Comparison of ENCODE assay signal across 11 mouse cellular contexts in genomic region chr9:65154692-65155455, GRCm38 (mm10). TPM values are rescaled to one million over a fixed set of nuclear protein-coding genes. Genes with fewer than 3 reads are reported as not detected.
DNase-seq lines count a peak whose midpoint lies in the region; ATAC-seq lines count a peak whose summit lies in the region.
"Had no signal": no experiment of that assay in that cellular context is flagged by ENCODE, and none has a peak within 500 bp of the region (broad histone marks: within the 10 kb centered on the region; RNA-seq: fewer than 3 reads in every experiment).

No protein-coding gene starts in this region.

- ATAC-seq in forebrain, embryonic 11.5 days (replicated peaks; ENCODE audit: low FRiP score): no peak
- ATAC-seq in forebrain, embryonic 15.5 days (replicated peaks): no peak

- no peak overlapping the region for H3K4me3 ChIP-seq in forebrain, embryonic 11.5 days (ENCODE audit: low read depth, low read length)
- H3K4me3 ChIP-seq in forebrain, embryonic 15.5 days: no peak overlapping the region

- H3K9ac ChIP-seq in forebrain, embryonic 11.5 days (ENCODE audit: low read length): peak overlapping the region; percentile 1; the same call in 1 of the 2 replicates
- no peak overlapping the region for H3K9ac ChIP-seq in forebrain, embryonic 15.5 days (replicated peaks)

- H3K27me3 ChIP-seq in forebrain, embryonic 11.5 days (ENCODE audit: control insufficient read depth, insufficient read depth, low read length): no peaks in the 10 kb centered on the region
- no peaks in the 10 kb centered on the region for H3K27me3 ChIP-seq in forebrain, embryonic 15.5 days

- peaks cover 6% of the 10 kb centered on the region; the same call in 1 of the 2 replicates for H3K36me3 ChIP-seq in forebrain, embryonic 11.5 days (ENCODE audit: control insufficient read depth, insufficient read depth, low read length)
- no peaks in the 10 kb centered on the region for H3K36me3 ChIP-seq in forebrain, embryonic 15.5 days

- H3K4me2 ChIP-seq in forebrain, embryonic 11.5 days (ENCODE audit: low read depth, low read length, severe bottlenecking): no peak overlapping the region
- no peak overlapping the region for H3K4me2 ChIP-seq in forebrain, embryonic 15.5 days (replicated peaks)

- peak overlapping the region; percentile 8; the same call in 1 of the 2 replicates for H3K27ac ChIP-seq in forebrain, embryonic 11.5 days (ENCODE audit: low read depth, low read length)
- H3K27ac ChIP-seq in forebrain, embryonic 15.5 days (replicated peaks): no peak overlapping the region

- no peaks in the 10 kb centered on the region for H3K9me3 ChIP-seq in forebrain, embryonic 11.5 days (ENCODE audit: control insufficient read depth, low read length)
- H3K9me3 ChIP-seq in forebrain, embryonic 15.5 days: no peaks in the 10 kb centered on the region

- no peak for DNase-seq in forebrain, embryonic 11.5 days (ENCODE audit: low spot score)
- DNase-seq in testis, postnatal 14 days (ENCODE audit: low spot score): peak; percentile 36
- DNase-seq in testis, postnatal 10 days (ENCODE audit: low spot score): no peak
- peak; percentile 38 for DNase-seq in kidney, postnatal 14 days
- peak; percentile 83 for DNase-seq in yolk sac, embryonic 10.5 days (ENCODE audit: low spot score)
- DNase-seq in right cerebral cortex, postnatal 25 days: no peak
- no peak for DNase-seq in lung, postnatal 10 days
- DNase-seq: gastrocnemius, postnatal 14 days; lung, adult 2 months had no signal

- 73% methylated on average over 9 of the region's 9 CpGs for WGBS in forebrain, embryonic 11.5 days
- 79% methylated on average over 9 of the region's 9 CpGs for WGBS in forebrain, embryonic 15.5 days

- peaks cover 52% of the 10 kb centered on the region for H3K4me1 ChIP-seq in forebrain, embryonic 11.5 days (replicated peaks; ENCODE audit: control insufficient read depth, insufficient read depth, low read length)
- peaks cover 41% of the 10 kb centered on the region for H3K4me1 ChIP-seq in forebrain, embryonic 15.5 days

RNA-seq across cellular contexts. Expression of gene Igdcc3, which starts 13.9 kb away (rescaled TPM):
- 81.2 and 83.8 TPM in 2 replicates for polyA plus RNA-seq in forebrain, embryonic 11.5 days (2014; fragmentation: Nextera tagmentation; extraction: Ambion mirVana)
- polyA plus RNA-seq in forebrain, embryonic 15.5 days (2015; fragmentation: Nextera tagmentation; extraction: Ambion mirVana): 9.6 and 9.8 TPM in 2 replicates
- polyA plus RNA-seq: C2C12 had no signal

RNA-seq across cellular contexts. Expression of gene Parp16, which starts 40.3 kb away (rescaled TPM):
- polyA plus RNA-seq in forebrain, embryonic 11.5 days (2014; fragmentation: Nextera tagmentation; extraction: Ambion mirVana): 5.4 and 6.6 TPM in 2 replicates
- polyA plus RNA-seq in forebrain, embryonic 15.5 days (2015; fragmentation: Nextera tagmentation; extraction: Ambion mirVana): 4.9 and 5.1 TPM in 2 replicates

RNA-seq across cellular contexts. Expression of gene Igdcc4, which starts 53.6 kb away (rescaled TPM):
- 14.9 and 15.8 TPM in 2 replicates for polyA plus RNA-seq in forebrain, embryonic 11.5 days (2014; fragmentation: Nextera tagmentation; extraction: Ambion mirVana)
- 13.0 and 14.6 TPM in 2 replicates for polyA plus RNA-seq in forebrain, embryonic 15.5 days (2015; fragmentation: Nextera tagmentation; extraction: Ambion mirVana)

Comparison
In these comparisons a context has a peak if more than half of its experiments do, and no peak if none do; other contexts are left out.
1. DNase-seq: peak in testis, postnatal 14 days (single experiment), kidney, postnatal 14 days (single experiment) and yolk sac, embryonic 10.5 days (single experiment); none in forebrain, embryonic 11.5 days (single experiment), testis, postnatal 10 days (single experiment), right cerebral cortex, postnatal 25 days (single experiment) and lung, postnatal 10 days (single experiment).